Mouse (Mus musculus) cerebellum, adult 2 months (tissue): Measurements from ENCODE around the gene Myo18a.

Experiments used
- CTCF ChIP-seq: fragments of 200-500 bp; IDR thresholded peaks from 2 replicates; pipeline ENCODE4 v1.5.1; 2011; ENCODE audit warnings: low read depth, mild to moderate bottlenecking, control low read depth, low read length, moderate library complexity, borderline replicate concordance; ENCODE audit not compliant: insufficient read depth
- POLR2A ChIP-seq: fragments of 200-500 bp; IDR thresholded peaks from 2 replicates; pipeline ENCODE4 v1.6.1; 2011; ENCODE audit warnings: low read length, control low read depth, borderline replicate concordance; ENCODE audit not compliant: insufficient read depth

DNA sequence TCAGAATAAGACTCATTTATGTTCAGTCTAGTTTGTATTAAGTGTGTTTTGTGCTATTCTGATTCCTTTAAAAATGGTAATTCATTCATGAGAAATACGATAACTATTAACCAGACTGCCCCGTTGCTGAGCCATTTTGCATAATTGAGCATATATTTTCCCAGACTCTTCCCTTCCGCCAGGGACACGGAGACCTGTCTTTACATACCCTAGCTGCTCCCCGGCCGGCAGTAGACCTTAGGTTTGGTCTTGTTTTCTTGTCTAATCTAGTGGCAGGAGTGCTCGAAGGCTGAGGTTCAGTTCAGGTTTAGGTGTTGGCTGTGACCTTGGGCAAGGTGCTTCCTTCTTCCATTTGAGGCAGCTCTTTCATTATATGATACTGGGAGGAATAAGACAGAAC lies 99.8 kb downstream of the Myo18a start:
- TF ChIP-seq CTCF (no peak), POLR2A (no peak)
